Mouse (Mus musculus): ENCODE results near the gene Ddx42. TPM values are rescaled to one million over a fixed set of nuclear protein-coding genes. Genes with fewer than 3 reads are reported as not detected.

The Ddx42 gene
- polyA plus RNA-seq, 1 experiment, result 22.0 TPM

DNA sequence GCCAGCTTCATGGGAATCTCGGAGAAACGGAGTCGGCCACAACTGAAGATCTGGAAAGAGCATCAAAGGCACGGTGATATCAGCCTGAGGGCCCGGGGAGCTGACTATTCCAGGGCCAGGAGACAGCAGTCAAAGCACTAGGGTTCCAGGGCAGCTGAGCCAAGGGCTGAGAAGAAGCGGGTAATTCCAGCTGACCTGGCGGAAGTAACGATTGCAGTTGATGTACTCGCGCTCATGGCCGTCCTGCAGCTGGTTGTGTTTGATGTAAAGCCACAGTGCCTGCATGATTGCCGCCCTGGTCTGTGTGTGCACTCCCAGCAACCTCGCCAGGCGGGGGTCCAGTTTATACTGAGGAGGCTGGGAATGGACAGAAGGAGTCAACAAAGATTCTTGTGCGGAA lies 48.3 kb downstream of the Ddx42 start:
- H3K4me2 ChIP-seq (ENCODE audit: low read depth), result no peak overlapping the region
- peaks cover 43% of the 10 kb centered on the region for H3K36me3 ChIP-seq (ENCODE audit: control insufficient read depth, insufficient read depth)
- H3K4me3 ChIP-seq, result no peak overlapping the region
- H3ac ChIP-seq (ENCODE audit: control insufficient read depth, insufficient read length), result no peak overlapping the region
- no peaks in the 10 kb centered on the region for H3K27me3 ChIP-seq (ENCODE audit: control insufficient read depth, insufficient read depth, insufficient read length)
- peak; percentile 37 for TF ChIP-seq POLR2AphosphoS2 (IDR thresholded peaks at IDR 0.05; ENCODE audit: insufficient read length, low read depth)
- no peak for TF ChIP-seq CEBPB (IDR thresholded peaks at IDR 0.05; ENCODE audit: insufficient read depth, poor library complexity, severe bottlenecking)
- H3K79me2 ChIP-seq (ENCODE audit: control insufficient read depth, insufficient read depth), result peaks cover 18% of the 10 kb centered on the region

- no peak overlapping the region for H3K4me2 ChIP-seq (ENCODE audit: low read depth)
- no peak overlapping the region for H3K4me3 ChIP-seq
These were observed 48.8 kb downstream of the Ddx42 start for GRCm38 (mm10) chr11:106265570-106265969.

DNA sequence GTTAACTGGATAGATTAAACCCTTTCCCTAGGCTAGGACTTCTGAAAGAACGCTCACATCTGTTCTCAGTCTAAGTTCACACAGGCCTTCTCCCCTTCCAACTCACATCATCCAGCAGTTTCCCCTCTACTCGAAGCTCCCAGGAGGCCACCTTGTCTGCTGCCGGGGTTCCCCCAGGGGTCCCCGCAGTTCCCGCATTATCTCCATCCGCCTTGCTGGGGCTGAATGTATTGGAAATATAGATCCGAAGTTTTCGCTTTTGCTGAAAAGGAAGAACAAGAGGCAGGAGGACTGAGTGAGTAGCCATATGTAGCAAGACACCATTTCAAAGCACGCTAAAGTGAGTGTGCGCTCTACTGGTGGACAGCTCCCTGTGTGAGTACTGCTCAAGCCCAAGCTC lies 49.7 kb downstream of the Ddx42 start:
- Histone ChIP-seq H3K4me2 (ENCODE audit: low read depth) (no peak overlapping the region), H3K4me3 (no peak overlapping the region), H3K79me2 (ENCODE audit: control insufficient read depth, insufficient read depth) (peaks cover 28% of the 10 kb centered on the region), H3K36me3 (ENCODE audit: control insufficient read depth, insufficient read depth) (peaks cover 43% of the 10 kb centered on the region), H3K27me3 (ENCODE audit: control insufficient read depth, insufficient read depth, insufficient read length) (no peaks in the 10 kb centered on the region), H3ac (ENCODE audit: control insufficient read depth, insufficient read length) (no peak overlapping the region)
- TF ChIP-seq MYOG (IDR thresholded peaks at IDR 0.05; ENCODE audit: control insufficient read depth in 1 of 3, insufficient read depth in 1 of 3, insufficient read length in 2 of 3, low read depth in 2 of 3), result no peak
- TF ChIP-seq MYOD1 (IDR thresholded peaks at IDR 0.05; ENCODE audit: control insufficient read depth in 1 of 3, insufficient read length in 2 of 3, low read depth in 2 of 3), result no peak
- no peak for TF ChIP-seq USF1 (IDR thresholded peaks at IDR 0.05; ENCODE audit: low read depth)
- TF ChIP-seq POLR2A (IDR thresholded peaks at IDR 0.05; ENCODE audit: insufficient read length, low read depth), result no peak
- TF ChIP-seq REST (IDR thresholded peaks at IDR 0.05; ENCODE audit: insufficient read depth, insufficient read length), result no peak
- TF ChIP-seq TCF3 (IDR thresholded peaks at IDR 0.05; ENCODE audit: insufficient read length, low read depth), result no peak
- no peak for TF ChIP-seq CEBPB (IDR thresholded peaks at IDR 0.05; ENCODE audit: insufficient read depth, poor library complexity, severe bottlenecking)
- TF ChIP-seq SRF (IDR thresholded peaks at IDR 0.05; ENCODE audit: control insufficient read depth, insufficient read length, low read depth), result no peak
- TF ChIP-seq E2F4 (IDR thresholded peaks at IDR 0.05; ENCODE audit: insufficient read depth), result no peak

More at GRCm38 (mm10) chr11:106265570-106265969, 48.8 kb downstream of the Ddx42 start:
- Histone ChIP-seq H3K27me3 (ENCODE audit: control insufficient read depth, insufficient read depth, insufficient read length) (no peaks in the 10 kb centered on the region), H3ac (ENCODE audit: control insufficient read depth, insufficient read length) (no peak overlapping the region), H3K79me2 (ENCODE audit: control insufficient read depth, insufficient read depth) (peaks cover 23% of the 10 kb centered on the region), H3K36me3 (ENCODE audit: control insufficient read depth, insufficient read depth) (peaks cover 43% of the 10 kb centered on the region)
- TF ChIP-seq POLR2AphosphoS2 (IDR thresholded peaks at IDR 0.05; ENCODE audit: insufficient read length, low read depth) (no peak), REST (IDR thresholded peaks at IDR 0.05; ENCODE audit: insufficient read depth, insufficient read length) (no peak), MAX (IDR thresholded peaks at IDR 0.05; ENCODE audit: low read depth) (no peak), MYOG (IDR thresholded peaks at IDR 0.05; ENCODE audit: control insufficient read depth in 1 of 3, insufficient read depth in 1 of 3, insufficient read length in 2 of 3, low read depth in 2 of 3) (no peak), TCF12 (IDR thresholded peaks at IDR 0.05; ENCODE audit: insufficient read depth, poor library complexity, severe bottlenecking) (no peak), MYOD1 (IDR thresholded peaks at IDR 0.05; ENCODE audit: control insufficient read depth in 1 of 3, insufficient read length in 2 of 3, low read depth in 2 of 3) (no peak), USF1 (IDR thresholded peaks at IDR 0.05; ENCODE audit: low read depth) (no peak), SRF (IDR thresholded peaks at IDR 0.05; ENCODE audit: control insufficient read depth, insufficient read length, low read depth) (no peak), POLR2A (IDR thresholded peaks at IDR 0.05; ENCODE audit: insufficient read length, low read depth) (no peak), TCF3 (IDR thresholded peaks at IDR 0.05; ENCODE audit: insufficient read length, low read depth) (no peak), E2F4 (IDR thresholded peaks at IDR 0.05; ENCODE audit: insufficient read depth) (no peak), CEBPB (IDR thresholded peaks at IDR 0.05; ENCODE audit: insufficient read depth, poor library complexity, severe bottlenecking) (no peak)

- Histone ChIP-seq H3K27me3 (ENCODE audit: control insufficient read depth, insufficient read depth, insufficient read length) (no peaks in the 10 kb centered on the region), H3K36me3 (ENCODE audit: control insufficient read depth, insufficient read depth) (peaks cover 34% of the 10 kb centered on the region), H3K4me3 (no peak overlapping the region), H3K4me2 (ENCODE audit: low read depth) (no peak overlapping the region), H3K79me2 (ENCODE audit: control insufficient read depth, insufficient read depth) (peaks cover 36% of the 10 kb centered on the region), H3ac (ENCODE audit: control insufficient read depth, insufficient read length) (no peak overlapping the region)
- TF ChIP-seq MYOD1 (IDR thresholded peaks at IDR 0.05; ENCODE audit: control insufficient read depth in 1 of 3, insufficient read length in 2 of 3, low read depth in 2 of 3) (no peak), POLR2AphosphoS2 (IDR thresholded peaks at IDR 0.05; ENCODE audit: insufficient read length, low read depth) (peak; percentile 25)
These were observed 50.7 kb downstream of the Ddx42 start for GRCm38 (mm10) chr11:106267311-106267852.

DNA sequence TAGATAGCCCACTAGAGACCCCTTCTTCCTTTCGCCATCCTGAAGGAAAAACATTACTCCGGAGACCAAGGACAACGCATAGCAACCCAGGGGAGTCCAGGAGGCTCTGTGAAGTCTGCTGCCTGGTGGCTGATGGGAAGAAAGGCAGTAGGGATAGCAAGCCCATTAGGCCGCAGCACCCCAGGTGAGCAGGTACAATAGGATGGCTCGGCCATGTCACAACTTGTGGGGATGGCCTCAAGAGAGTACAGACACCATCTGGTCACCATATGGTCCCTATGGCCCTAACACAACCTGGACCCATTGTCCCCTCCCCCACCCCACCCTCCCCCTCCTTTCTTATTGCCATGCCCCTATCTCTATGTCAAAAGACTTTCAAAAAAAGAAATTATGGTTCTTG lies 51.1 kb downstream of the Ddx42 start:
- TF ChIP-seq POLR2A (IDR thresholded peaks at IDR 0.05; ENCODE audit: insufficient read length, low read depth), result no peak
- no peak for TF ChIP-seq MYOG (IDR thresholded peaks at IDR 0.05; ENCODE audit: control insufficient read depth in 1 of 3, insufficient read depth in 1 of 3, insufficient read length in 2 of 3, low read depth in 2 of 3)
- no peak for TF ChIP-seq REST (IDR thresholded peaks at IDR 0.05; ENCODE audit: insufficient read depth, insufficient read length)
- no peak for TF ChIP-seq TCF3 (IDR thresholded peaks at IDR 0.05; ENCODE audit: insufficient read length, low read depth)
- no peak for TF ChIP-seq POLR2AphosphoS2 (IDR thresholded peaks at IDR 0.05; ENCODE audit: insufficient read length, low read depth)
- no peak for TF ChIP-seq MYOD1 (IDR thresholded peaks at IDR 0.05; ENCODE audit: control insufficient read depth in 1 of 3, insufficient read length in 2 of 3, low read depth in 2 of 3)
- no peak for TF ChIP-seq MAX (IDR thresholded peaks at IDR 0.05; ENCODE audit: low read depth)
- TF ChIP-seq E2F4 (IDR thresholded peaks at IDR 0.05; ENCODE audit: insufficient read depth), result no peak
- no peak for TF ChIP-seq SRF (IDR thresholded peaks at IDR 0.05; ENCODE audit: control insufficient read depth, insufficient read length, low read depth)
- TF ChIP-seq TCF12 (IDR thresholded peaks at IDR 0.05; ENCODE audit: insufficient read depth, poor library complexity, severe bottlenecking), result no peak
- no peak for TF ChIP-seq CEBPB (IDR thresholded peaks at IDR 0.05; ENCODE audit: insufficient read depth, poor library complexity, severe bottlenecking)
- no peak for TF ChIP-seq USF1 (IDR thresholded peaks at IDR 0.05; ENCODE audit: low read depth)
- Histone ChIP-seq H3K4me3 (no peak overlapping the region), H3K36me3 (ENCODE audit: control insufficient read depth, insufficient read depth) (peaks cover 29% of the 10 kb centered on the region), H3K79me2 (ENCODE audit: control insufficient read depth, insufficient read depth) (peaks cover 36% of the 10 kb centered on the region), H3K4me2 (ENCODE audit: low read depth) (no peak overlapping the region), H3K27me3 (ENCODE audit: control insufficient read depth, insufficient read depth, insufficient read length) (no peaks in the 10 kb centered on the region), H3ac (ENCODE audit: control insufficient read depth, insufficient read length) (no peak overlapping the region)
